Mouse (Mus musculus): ENCODE measurements at regions not wholly inside any gene's neighbourhood (a gene's known extent, or its start where the extent isn't known, plus 50 kb on each side); places are given as distances from the start of the nearest gene placed in this dataset.
"Not testable (repeated sequence)": the region's sequence is repeated elsewhere in the genome, so short reads cannot be mapped to it uniquely, and the experiment has no call there.

GRCm38 (mm10) chr12:119102106-119102505 is 135.9 kb upstream of the Abcb5 start:
- DNase-seq: not testable (repeated sequence)

GRCm38 (mm10) chr12:119099736-119100135 is 133.5 kb upstream of the Abcb5 start:
- DNase-seq: no peak

DNA sequence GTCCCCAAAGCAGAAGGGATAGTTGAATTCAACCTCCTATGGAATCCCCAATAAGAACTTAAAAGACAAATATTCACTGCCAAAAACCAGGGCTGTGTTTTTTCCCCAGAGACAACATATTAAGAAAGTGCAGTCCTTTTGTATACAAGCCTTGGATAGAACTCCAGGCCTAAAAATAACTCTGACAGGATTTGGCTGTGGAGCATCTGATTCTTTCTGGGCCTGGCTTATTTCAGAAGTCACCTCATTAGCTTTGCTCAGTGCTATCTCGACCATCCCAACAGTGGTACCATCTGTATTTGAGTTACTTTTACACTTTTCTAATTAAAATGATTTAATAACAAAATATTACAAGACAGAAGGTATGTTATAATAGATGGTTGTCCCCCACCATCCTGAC is 131.6 kb upstream of the Abcb5 start:
- no peak for DNase-seq

DNA sequence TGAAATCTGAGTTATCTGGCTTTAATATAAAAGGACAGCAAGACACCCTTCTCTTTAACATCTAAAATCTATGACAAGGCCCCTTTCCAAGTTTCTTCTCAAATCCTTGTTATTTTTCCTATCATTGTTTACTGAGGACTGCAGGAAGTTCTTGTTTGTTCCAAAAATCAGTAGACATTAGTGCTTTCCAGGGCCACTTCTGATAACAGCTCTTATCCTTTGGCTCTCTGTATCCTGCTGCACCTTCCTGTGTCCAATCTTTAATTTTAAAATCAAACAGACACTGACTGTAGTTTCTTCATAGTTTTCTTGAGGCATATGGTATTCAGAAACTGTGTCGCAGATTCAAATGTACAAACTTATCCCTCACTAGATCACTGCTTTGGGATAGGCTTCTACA is 128.1 kb upstream of the Abcb5 start:
- no peak for DNase-seq

- DNase-seq: no peak
These were observed 127.2 kb upstream of the Abcb5 start for GRCm38 (mm10) chr12:119093402-119093801.

- DNase-seq: no peak
These were observed 123.1 kb upstream of the Abcb5 start for GRCm38 (mm10) chr12:119089292-119089691.

GRCm38 (mm10) chr12:119088666-119089065 is 122.4 kb upstream of the Abcb5 start:
- no peak for DNase-seq

GRCm38 (mm10) chr12:119084814-119085213 is 118.6 kb upstream of the Abcb5 start:
- DNase-seq: no peak

GRCm38 (mm10) chr12:119082781-119083180 is 116.6 kb upstream of the Abcb5 start:
- no peak for DNase-seq

- DNase-seq: no peak
These were observed 109.6 kb upstream of the Abcb5 start for GRCm38 (mm10) chr12:119075825-119076224.

- no peak for DNase-seq
These were observed 108.7 kb upstream of the Abcb5 start for GRCm38 (mm10) chr12:119074742-119075478.

- DNase-seq: no peak
These were observed 107.9 kb upstream of the Abcb5 start for GRCm38 (mm10) chr12:119074147-119074546.

- DNase-seq: no peak
These were observed 104.7 kb upstream of the Abcb5 start for GRCm38 (mm10) chr12:119070963-119071362.

- DNase-seq: no peak
These were observed 104.2 kb upstream of the Abcb5 start for GRCm38 (mm10) chr12:119070446-119070845.

DNA sequence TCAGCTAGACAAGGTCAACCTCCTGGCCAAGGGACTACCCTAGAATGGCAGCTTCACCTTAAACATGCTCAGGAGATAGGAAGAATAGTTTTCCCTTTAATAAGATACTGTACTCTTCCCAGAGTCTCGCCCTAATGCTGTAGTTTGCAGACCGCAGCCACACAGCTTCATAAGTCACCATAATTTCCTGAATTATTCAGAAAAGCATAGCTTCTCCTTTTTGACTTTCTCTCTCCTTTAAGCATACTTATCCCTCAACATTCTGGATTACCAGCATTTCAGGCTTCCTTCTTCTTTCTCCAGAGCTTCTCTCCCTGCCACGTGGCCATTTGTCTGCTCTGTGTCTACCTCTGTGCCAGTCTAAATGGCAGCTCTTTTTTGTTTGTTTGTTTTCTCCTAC is 103.5 kb upstream of the Abcb5 start:
- no peak for DNase-seq

- DNase-seq: no peak
These were observed 101.9 kb upstream of the Abcb5 start for GRCm38 (mm10) chr12:119068079-119068478.

- no peak for DNase-seq
These were observed 96.7 kb upstream of the Abcb5 start for GRCm38 (mm10) chr12:119062931-119063330.

DNA sequence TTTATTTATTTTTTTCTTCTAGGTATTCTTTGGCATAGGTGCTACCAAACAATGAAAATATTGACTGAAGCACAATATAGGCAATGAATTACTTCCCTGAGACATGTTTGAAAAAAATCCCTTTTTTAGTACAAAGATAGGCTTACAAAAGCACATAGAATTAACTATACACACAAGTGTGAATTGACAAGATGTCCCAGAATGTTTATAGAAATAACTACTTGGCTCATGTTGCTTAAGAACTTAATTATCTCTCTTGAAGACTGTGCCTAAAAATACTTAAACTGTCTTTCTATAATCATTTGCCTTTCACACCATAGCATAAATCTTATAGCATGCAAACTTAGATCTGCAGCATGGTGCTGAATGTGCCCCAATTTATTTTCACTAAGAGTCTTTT is 96.3 kb upstream of the Abcb5 start:
- DNase-seq: no peak

DNA sequence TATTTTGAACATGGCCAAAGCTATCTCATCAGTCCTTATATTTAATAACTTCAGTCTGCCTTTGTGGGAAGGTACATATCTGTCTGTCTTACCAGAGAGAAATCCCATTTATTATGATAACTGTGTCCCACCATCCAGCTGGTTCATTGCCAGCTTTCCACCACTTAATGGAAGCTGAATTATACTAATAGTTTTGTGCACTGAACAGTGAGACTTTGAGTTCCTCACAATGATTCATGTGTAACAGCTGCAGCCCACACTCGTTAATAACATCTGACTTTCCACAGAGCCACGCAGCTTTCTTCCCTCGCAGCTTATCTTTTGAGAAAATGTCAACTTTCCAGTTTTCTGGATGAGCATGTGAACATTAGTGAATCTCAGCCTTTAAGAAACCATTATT is 88.3 kb upstream of the Abcb5 start:
- DNase-seq: no peak

DNA sequence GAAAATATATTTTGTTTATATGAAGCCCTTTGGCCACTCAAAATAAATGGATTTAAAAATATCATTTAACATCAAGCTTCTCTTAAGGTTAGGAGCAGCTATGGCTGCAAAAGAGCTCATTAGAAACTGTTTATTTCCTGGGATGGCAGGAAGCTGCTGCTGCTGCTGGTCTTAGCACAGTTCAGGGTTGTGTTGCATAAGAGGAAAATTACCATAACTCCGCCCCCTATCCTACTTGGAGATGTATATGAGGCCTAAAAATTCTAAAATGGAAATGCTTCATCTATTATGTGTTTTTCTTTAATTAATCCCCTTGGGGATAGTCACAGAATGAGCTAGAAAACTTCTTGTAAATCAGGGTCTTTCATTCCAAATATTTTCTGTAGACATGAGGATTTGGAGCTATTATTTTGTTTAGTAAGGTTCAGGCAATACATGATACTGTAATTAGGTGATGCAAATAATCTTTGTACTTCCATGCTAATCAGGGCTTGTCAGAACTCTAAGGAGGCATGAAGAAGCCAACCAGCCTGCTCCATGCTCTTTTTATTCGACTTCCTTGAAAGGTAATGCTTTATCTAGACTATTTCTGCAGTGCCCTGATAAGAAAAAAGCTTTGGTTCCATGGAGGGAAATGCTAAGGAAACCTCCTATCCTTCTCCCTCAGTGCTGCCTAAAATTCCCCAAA is 85.6 kb upstream of the Abcb5 start:
- no peak for DNase-seq

GRCm38 (mm10) chr12:119038306-119038705 is 72.1 kb upstream of the Abcb5 start:
- no peak for DNase-seq

GRCm38 (mm10) chr12:119034828-119035227 is 68.6 kb upstream of the Abcb5 start:
- peak; percentile 4 for DNase-seq

DNA sequence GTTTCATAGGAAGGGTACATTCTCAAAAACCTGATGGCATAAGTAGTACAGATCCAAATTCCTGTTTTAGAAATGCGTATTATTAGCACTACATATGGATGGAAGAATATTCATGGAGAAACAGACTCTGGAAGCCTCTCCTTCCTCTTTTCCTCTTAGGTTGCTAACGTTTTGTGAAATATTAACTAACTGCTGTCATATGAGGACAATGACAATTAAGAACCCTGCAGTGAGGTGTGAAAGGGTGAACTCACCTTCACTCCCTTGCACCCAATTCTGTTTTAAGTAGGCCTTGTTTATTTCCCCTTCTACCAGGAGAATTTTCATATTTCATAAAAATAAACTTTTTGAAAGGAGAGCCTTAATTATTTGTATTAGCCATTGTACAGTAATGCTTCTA is 62.5 kb upstream of the Abcb5 start:
- DNase-seq: no peak

GRCm38 (mm10) chr12:119028161-119028560 is 61.9 kb upstream of the Abcb5 start:
- DNase-seq: no peak

GRCm38 (mm10) chr12:119027701-119028100 is 61.5 kb upstream of the Abcb5 start:
- no peak for DNase-seq

Data from cerebellum, adult 9-10 months (tissue).